Mouse (Mus musculus) mouse embryonic stem cell (cell line): ENCODE data around the gene Wnt16.

Experiments used
- in situ Hi-C, 2 experiments: fragments of 300-500 bp; cut with MboI; formaldehyde crosslinking; loops; 1 replicate in 1 of 2; 3 replicates in 1 of 2; pipeline ENCODE4 v1.14.3; 2019 to 2020; ENCODE audit warnings: low sequenced_read_pairs in 2 of 2, low pct_unique_long_range_greater_than_20kb in 1 of 2, mixed read lengths in 1 of 2; ENCODE audit not compliant: unreplicated experiment in 1 of 2

The Wnt16 gene

GRCm38 (mm10) chr6:22297028-22297427 lies 9.0 kb downstream of the Wnt16 start:
- in situ Hi-C loops, result no loop called here

GRCm38 (mm10) chr6:22298059-22298458 lies 10.0 kb downstream of the Wnt16 start:
- in situ Hi-C loops, result no loop called here

GRCm38 (mm10) chr6:22325364-22326072 lies 37.5 kb downstream of the Wnt16 start:
- in situ Hi-C loops, result loop anchor here in 1 of 2 experiments (10.0 kb wide), 1 partner anchor 119 kb away; no protein-coding TSS in a partner anchor

GRCm38 (mm10) chr6:22326289-22326688 lies 38.3 kb downstream of the Wnt16 start:
- in situ Hi-C loops, result loop anchor here in 1 of 2 experiments (10.0 kb wide), 1 partner anchor 119 kb away; no protein-coding TSS in a partner anchor

DNA sequence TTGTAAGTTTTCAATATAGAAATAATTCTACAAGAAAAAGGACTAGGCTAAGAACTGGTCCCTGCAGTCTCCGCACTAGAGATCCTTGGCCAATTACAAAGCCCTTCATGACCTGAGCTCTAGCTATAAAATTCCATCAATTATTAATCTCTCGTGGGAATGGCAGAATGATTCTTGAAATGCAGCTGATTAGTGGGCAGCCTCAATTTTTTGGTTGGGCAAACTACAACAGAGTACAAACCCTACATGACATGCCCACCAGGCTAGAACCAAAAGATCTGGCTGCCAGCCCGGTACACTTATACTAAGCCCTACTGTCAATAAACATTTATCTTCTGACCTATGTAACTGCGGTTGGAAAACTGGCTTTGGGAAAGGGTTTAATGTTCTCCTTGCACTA lies 39.1 kb downstream of the Wnt16 start:
- in situ Hi-C loops, result loop anchor here in 1 of 2 experiments (10.0 kb wide), 1 partner anchor 118 kb away; no protein-coding TSS in a partner anchor

DNA sequence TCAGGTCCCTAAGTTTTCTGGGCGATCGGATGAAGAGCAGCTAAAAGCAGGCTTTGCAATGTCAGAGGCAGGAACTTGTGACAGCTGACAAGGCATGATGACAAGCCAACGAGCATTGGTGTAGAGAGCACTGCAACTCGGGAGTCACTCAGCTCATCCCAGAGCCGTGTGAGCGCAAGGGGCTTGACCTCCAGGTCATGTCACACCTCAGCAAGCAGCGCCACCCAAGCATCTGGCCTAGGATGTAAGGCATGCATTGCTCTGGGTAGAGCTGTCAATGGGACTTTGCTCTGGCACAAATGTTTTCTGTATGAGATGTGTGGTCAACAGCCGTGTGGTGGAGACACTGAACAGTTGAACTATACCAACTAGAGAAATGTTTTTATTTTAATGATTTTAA lies 39.9 kb downstream of the Wnt16 start:
- in situ Hi-C loops, result loop anchor here in 1 of 2 experiments (10.0 kb wide), 1 partner anchor 117 kb away; no protein-coding TSS in a partner anchor

GRCm38 (mm10) chr6:22330169-22330960 lies 42.3 kb downstream of the Wnt16 start:
- in situ Hi-C loops, result no loop called here

DNA sequence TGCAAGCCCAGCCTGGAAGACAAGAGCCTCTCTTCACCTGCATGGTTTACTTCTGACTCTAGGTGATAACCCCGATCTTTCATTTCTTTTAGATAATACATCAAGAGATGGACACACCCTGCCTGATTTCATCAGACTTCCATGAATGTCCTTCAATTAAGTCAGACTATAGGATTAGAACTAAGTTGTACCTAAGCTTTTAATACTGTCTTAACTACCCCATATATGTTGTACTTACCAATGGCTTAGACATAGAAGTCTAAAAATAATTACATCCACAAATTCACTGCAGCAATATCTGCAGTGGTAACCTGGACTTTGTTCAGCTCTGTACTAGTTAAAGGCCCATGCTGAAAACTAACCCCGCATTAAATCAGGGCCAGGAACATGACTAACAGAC lies 44.5 kb downstream of the Wnt16 start:
- in situ Hi-C loops, result no loop called here

DNA sequence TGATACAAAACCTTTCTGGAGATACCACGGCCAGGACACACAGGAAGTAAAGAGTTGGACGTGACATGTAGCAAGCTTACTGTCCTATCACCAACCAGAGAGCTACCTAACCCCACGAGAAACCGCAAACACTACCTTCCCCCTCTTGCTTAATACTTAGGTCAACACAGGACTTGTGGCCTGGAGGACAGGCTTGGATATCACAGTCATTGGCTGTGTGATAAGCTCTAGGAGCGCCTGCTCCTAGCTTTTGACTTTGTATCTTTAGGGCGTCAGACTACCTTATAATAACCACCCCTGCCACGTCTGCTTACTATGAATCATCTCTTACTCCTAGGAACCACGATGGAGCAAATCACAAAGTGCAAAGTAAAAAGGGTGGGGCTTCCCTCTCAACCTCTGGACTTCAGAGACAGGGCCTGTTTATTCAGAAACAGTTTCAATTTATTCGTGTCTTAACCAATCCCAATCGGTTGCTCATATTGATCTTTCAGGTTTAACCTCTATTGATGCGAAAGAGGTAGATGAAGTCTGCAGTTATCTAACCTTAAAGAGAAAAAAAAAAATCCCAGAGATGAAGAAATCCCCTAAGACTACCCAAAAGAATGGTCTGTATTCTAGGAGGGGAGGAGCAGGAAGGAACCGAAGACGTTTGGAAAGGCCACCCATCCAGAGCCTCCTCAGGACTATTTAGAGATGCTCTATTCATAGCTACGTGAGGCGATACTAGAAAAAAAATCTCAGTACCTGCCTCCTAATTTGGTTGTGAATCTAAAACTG lies 51.9 kb downstream of the Wnt16 start:
- in situ Hi-C loops, result no loop called here

DNA sequence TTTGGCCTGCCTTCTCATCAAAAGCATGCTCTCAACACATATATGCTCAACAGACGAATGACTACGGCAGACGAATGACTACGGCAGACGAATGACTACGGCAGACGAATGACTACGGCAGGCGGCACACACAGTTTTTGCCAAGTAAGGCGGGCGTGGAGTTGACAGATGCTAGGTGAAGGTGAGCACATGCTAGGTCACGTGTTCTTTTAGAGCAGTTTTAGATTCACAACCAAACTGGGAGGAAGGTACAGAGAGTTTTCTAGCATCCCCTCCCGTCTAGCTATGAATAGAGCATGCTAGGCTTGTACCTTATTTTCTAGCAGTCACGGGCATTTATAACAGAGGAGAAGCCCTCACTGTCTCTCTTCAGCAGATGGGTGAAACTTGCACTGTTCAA lies 52.8 kb downstream of the Wnt16 start:
- in situ Hi-C loops, result no loop called here

DNA sequence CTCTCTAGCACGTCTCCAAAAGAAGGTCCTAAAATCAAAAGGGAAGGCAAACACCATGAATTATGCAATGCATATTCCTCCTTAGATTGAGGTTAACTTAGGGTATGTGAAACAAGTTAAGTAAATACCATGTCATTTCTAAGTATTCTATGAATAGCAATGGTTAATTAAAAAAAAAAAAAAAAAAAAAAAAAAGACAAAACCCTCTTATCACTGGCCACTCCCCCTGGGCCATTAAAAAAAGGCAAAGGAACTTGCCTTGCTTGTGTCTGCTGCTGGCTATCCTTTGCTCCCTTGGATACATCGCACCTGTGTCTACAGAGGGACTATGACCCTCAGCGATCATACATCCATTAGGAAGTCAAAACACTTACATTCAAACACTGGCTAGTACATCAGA lies 55.3 kb downstream of the Wnt16 start:
- in situ Hi-C loops, result no loop called here

GRCm38 (mm10) chr6:22343706-22344105 lies 55.7 kb downstream of the Wnt16 start:
- in situ Hi-C loops, result no loop called here

DNA sequence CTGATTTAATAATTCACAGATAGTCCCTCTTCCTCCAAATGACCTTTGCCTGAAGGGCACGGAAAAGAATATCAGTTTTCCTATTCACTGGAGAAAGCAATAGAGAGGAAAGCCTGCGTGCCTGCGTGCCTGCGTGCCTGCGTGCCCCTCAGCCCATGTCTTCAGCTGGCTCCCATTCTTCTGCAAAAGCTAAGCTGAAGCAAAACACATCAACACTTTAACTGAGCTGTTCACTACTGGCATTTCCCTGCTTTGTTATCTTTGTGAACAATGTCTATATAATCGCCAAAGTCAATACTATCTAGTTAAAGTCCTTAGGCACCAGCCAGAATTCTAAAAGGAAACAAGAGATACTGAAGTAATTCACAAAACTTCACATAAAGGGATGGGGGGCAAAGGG lies 56.4 kb downstream of the Wnt16 start:
- in situ Hi-C loops, result no loop called here

- in situ Hi-C loops, result no loop called here
Observed at GRCm38 (mm10) chr6:22347132-22347902, 59.3 kb downstream of the Wnt16 start.
